Mouse (Mus musculus) embryo, embryonic 9.5 days (tissue): ENCODE measurements around the gene Cfap44.

Experiments used
- DNase-seq: peaks from one replicate; pipeline ENCODE4 v3.0.0-alpha.2; 2017; ENCODE audit errors: extremely low spot score

Gene Cfap44

GRCm38 (mm10) chr16:44494441-44495108, 100.0 kb downstream of the Cfap44 start:
- DNase-seq = peak; percentile 53

GRCm38 (mm10) chr16:44496971-44497464, 102.4 kb downstream of the Cfap44 start:
- DNase-seq = no peak

GRCm38 (mm10) chr16:44498447-44498846, 103.9 kb downstream of the Cfap44 start:
- DNase-seq = no peak

- DNase-seq = no peak
These were observed 107.2 kb downstream of the Cfap44 start for GRCm38 (mm10) chr16:44501783-44502182.

GRCm38 (mm10) chr16:44502325-44502724, 107.7 kb downstream of the Cfap44 start:
- DNase-seq = no peak

- no peak for DNase-seq
These were observed 108.4 kb downstream of the Cfap44 start for GRCm38 (mm10) chr16:44502895-44503575.

- no peak for DNase-seq
These were observed 110.6 kb downstream of the Cfap44 start for GRCm38 (mm10) chr16:44505243-44505642.

GRCm38 (mm10) chr16:44507027-44507929, 112.7 kb downstream of the Cfap44 start:
- no peak for DNase-seq

GRCm38 (mm10) chr16:44508025-44508424, 113.4 kb downstream of the Cfap44 start:
- no peak for DNase-seq

GRCm38 (mm10) chr16:44508772-44509171, 114.2 kb downstream of the Cfap44 start:
- no peak for DNase-seq

- no peak for DNase-seq
These were observed 115.1 kb downstream of the Cfap44 start for GRCm38 (mm10) chr16:44509458-44510344.

GRCm38 (mm10) chr16:44510521-44511213, 116.1 kb downstream of the Cfap44 start:
- no peak for DNase-seq

- DNase-seq = no peak
These were observed 121.9 kb downstream of the Cfap44 start for GRCm38 (mm10) chr16:44516498-44516897.

GRCm38 (mm10) chr16:44523595-44523994, 129.0 kb downstream of the Cfap44 start:
- no peak for DNase-seq

GRCm38 (mm10) chr16:44526044-44526443, 131.4 kb downstream of the Cfap44 start:
- DNase-seq = no peak

GRCm38 (mm10) chr16:44526689-44527088, 132.1 kb downstream of the Cfap44 start:
- peak; percentile 57 for DNase-seq

GRCm38 (mm10) chr16:44527218-44527905, 132.8 kb downstream of the Cfap44 start:
- DNase-seq = no peak

GRCm38 (mm10) chr16:44528955-44529354, 134.4 kb downstream of the Cfap44 start:
- DNase-seq = no peak

GRCm38 (mm10) chr16:44529691-44530090, 135.1 kb downstream of the Cfap44 start:
- no peak for DNase-seq

- peak; percentile 46 for DNase-seq
These were observed 135.6 kb downstream of the Cfap44 start for GRCm38 (mm10) chr16:44530191-44530590.
